Mouse (Mus musculus) embryonic facial prominence, embryonic 12.5 days (tissue): ENCODE data around the gene Klc1. TPM values are rescaled to one million over a fixed set of nuclear protein-coding genes. Genes with fewer than 3 reads are reported as not detected.

Source experiments
- ATAC-seq: fragments of 200-750 bp; cut with Nextera tagmentation; 2 replicates; pipeline ENCODE4 v1.8.0; 2017; ENCODE audit not compliant: insufficient number of reproducible peaks, insufficient read depth, low FRiP score, low TSS enrichment
- H3K27ac ChIP-seq: fragments of 300-500 bp; sonication (generic); 2 replicates; pipeline ENCODE4 v1.5.1; 2016; ENCODE audit warnings: mild to moderate bottlenecking
- H3K27me3 ChIP-seq: fragments of 300-500 bp; sonication (generic); 2 replicates; pipeline ENCODE4 v1.6.1; 2016; ENCODE audit warnings: mild to moderate bottlenecking, moderate library complexity
- H3K36me3 ChIP-seq: fragments of 300-500 bp; sonication (generic); 2 replicates; pipeline ENCODE4 v1.6.1; 2016; ENCODE audit warnings: mild to moderate bottlenecking
- H3K4me1 ChIP-seq: fragments of 300-500 bp; sonication (generic); 2 replicates; pipeline ENCODE4 v1.6.1; 2016
- H3K4me2 ChIP-seq: fragments of 300-500 bp; sonication (generic); replicated peaks from 2 replicates; pipeline ENCODE4 v1.6.1; 2016; ENCODE audit warnings: mild to moderate bottlenecking, moderate library complexity
- H3K4me3 ChIP-seq: fragments of 300-500 bp; sonication (generic); 2 replicates; pipeline ENCODE4 v1.5.1; 2016; ENCODE audit warnings: mild to moderate bottlenecking
- H3K9ac ChIP-seq: fragments of 300-500 bp; sonication (generic); 2 replicates; pipeline ENCODE4 v1.6.1; 2016; ENCODE audit warnings: mild to moderate bottlenecking, moderate library complexity
- H3K9me3 ChIP-seq: fragments of 300-500 bp; sonication (generic); 2 replicates; pipeline ENCODE4 v1.6.1; 2016; ENCODE audit warnings: mild to moderate bottlenecking, moderate library complexity
- WGBS: fragments of 180-500 bp; shearing (Covaris S2); methylation state at CpG from one replicate; pipeline ENCODE4 v1.1.7; 2016; 5-methylcytosine and 5-hydroxymethylcytosine counted together
- polyA plus RNA-seq: library from polyadenylated mRNA; unstranded; fragments of >200 nt; fragmentation: Nextera tagmentation; extraction: Ambion mirVana; gene quantifications from 2 replicates; pipeline ENCODE4 v1.2.1, GENCODE M21; 2016

Gene Klc1
- polyA plus RNA-seq, 1 experiment from 2014 or later, result 149 TPM

DNA sequence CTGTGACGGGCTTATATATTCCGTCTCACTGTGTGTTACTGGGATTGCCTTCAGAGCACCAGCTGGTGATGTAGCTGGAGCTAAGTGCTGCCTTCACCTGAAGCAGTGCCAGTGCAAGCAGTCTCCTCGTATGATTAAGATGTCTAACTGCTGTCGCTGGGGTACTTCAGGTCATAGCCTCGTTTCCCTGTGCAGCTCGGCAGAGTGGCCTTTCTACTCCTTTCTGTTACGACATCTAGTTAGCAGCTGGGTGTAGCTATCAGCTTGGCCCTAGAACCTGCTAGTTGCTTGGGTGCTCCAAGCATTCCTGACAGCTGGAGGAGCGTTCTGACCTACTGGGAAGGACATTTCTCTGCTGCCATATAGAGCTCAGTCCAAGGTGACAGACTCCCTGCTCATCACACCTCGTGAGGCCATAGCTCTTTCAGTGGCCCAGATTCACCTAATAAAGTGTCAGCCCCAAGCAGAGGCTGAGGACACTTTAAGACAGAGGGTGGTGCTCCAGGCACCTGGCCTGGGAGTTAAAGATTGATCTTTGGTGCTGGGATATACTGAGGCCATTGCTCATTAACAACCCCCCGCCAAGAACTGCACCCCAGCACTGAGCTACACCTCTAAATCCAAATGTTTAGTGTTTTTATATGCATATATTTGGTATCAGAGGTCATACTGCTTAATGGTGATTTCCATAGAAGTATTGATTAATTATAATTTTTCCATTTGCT lies 42.0 kb downstream of the Klc1 start:
- H3K4me1 ChIP-seq, result no peaks in the 10 kb centered on the region
- no peak overlapping the region for H3K4me3 ChIP-seq
- H3K36me3 ChIP-seq, result peaks cover 84% of the 10 kb centered on the region
- no peak overlapping the region for H3K9ac ChIP-seq
- no peaks in the 10 kb centered on the region for H3K27me3 ChIP-seq
- 89% methylated on average over 10 of the region's 10 CpGs for WGBS
- ATAC-seq, result no peak
- H3K4me2 ChIP-seq, result no peak overlapping the region
- H3K9me3 ChIP-seq, result no peaks in the 10 kb centered on the region
- no peak overlapping the region for H3K27ac ChIP-seq

DNA sequence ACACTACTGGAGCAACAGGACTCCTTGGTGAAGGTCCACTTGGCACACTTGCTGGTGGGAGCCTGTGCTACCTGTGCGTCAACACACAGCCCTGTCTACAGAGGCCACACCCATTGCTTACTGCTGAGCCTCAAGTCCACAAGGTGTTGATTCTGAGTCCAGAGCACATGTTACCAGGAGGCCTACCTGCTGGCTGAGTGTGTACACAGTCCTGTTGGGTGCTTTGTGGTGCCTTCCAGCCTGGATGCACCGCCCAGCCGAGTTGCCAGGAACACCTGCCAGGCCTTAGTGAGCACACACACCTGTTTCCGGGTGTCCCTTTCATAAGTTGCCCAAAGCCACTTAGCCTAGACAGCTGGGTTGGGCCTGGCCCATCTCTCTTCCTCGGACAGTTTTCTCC lies 44.9 kb downstream of the Klc1 start:
- Histone ChIP-seq H3K4me2 (no peak overlapping the region), H3K4me1 (no peaks in the 10 kb centered on the region), H3K9ac (no peak overlapping the region), H3K4me3 (no peak overlapping the region), H3K36me3 (peaks cover 83% of the 10 kb centered on the region), H3K27me3 (no peaks in the 10 kb centered on the region), H3K9me3 (no peaks in the 10 kb centered on the region), H3K27ac (no peak overlapping the region)
- WGBS, result 88% methylated on average over 5 of the region's 5 CpGs
- no peak for ATAC-seq

DNA sequence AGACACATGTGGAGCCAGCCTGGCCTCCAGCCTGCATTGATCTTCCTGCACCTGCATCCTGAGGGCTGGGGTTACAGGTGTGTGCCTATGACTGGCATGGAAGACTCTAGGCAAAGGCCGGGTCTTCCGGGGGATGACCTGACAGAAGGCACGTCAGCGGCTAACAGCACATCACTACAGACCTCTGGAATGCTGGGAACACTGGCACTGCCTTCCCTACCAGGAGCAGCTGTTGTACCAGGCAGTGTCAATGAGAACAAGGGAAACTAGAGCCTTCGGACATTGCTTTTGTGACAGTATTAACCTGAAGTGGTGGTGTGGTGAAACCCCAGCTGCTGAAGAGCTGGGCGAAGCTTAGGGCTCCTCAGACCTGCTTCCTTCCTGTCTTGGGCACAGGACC lies 50.1 kb downstream of the Klc1 start:
- Histone ChIP-seq H3K4me2 (no peak overlapping the region), H3K9me3 (no peaks in the 10 kb centered on the region), H3K9ac (no peak overlapping the region), H3K27me3 (no peaks in the 10 kb centered on the region), H3K27ac (peak overlapping the region; percentile 52; the same call in 1 of the 2 replicates), H3K36me3 (peaks cover 50% of the 10 kb centered on the region), H3K4me3 (no peak overlapping the region), H3K4me1 (peaks cover 25% of the 10 kb centered on the region)
- 90% methylated on average over 6 of the region's 6 CpGs for WGBS
- ATAC-seq, result no peak

DNA sequence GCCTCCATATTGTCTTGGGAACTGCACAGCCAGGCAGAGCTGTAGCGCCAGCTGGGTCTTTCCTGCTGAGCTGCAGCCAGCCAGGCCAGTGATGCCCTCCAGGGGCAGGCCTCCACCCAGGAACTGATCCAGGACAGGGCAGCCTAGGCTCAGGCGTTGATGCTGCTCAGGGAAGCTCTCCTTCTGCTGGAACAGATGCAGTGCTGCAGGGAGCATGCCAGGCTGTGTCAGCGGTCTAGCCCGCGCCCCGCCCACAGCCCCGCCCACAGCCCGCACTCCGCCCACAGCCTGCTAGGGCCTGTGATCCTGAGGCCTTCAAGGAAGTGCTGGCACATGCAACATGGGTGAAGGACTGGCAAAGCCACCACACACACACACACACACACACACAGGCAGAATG lies 51.1 kb downstream of the Klc1 start:
- Histone ChIP-seq H3K27ac (peak overlapping the region; percentile 52), H3K36me3 (peaks cover 40% of the 10 kb centered on the region), H3K9me3 (no peaks in the 10 kb centered on the region), H3K27me3 (no peaks in the 10 kb centered on the region), H3K4me1 (peaks cover 26% of the 10 kb centered on the region), H3K4me3 (no peak overlapping the region), H3K9ac (no peak overlapping the region), H3K4me2 (peak overlapping the region; percentile 14; the same call in 1 of the 2 replicates)
- 3% methylated on average over 9 of the region's 9 CpGs for WGBS
- 0 out of 2 replicates have a peak, but pooled peaks have one; percentile 10 for ATAC-seq

DNA sequence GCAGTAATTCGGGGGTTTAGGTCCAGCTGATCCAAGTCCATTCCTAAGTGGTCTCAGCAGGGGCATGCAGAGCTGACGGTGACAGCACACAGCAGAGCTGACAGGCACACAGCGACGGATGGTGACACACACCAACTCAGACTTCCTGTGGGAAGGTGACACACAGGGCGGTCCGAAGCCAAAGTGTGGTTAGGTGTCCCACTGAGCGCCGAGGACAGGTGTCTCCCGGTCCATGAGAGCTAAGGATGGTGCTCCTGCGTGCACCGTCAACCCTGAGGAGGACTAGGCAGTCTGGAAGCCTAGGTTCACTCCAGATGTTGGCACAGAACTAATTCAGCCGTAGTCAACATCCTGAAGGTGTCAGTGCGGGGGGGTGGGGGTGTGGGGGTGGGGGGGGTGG lies 53.4 kb downstream of the Klc1 start:
- no peak overlapping the region for H3K9ac ChIP-seq
- H3K4me2 ChIP-seq, result no peak overlapping the region
- no peaks in the 10 kb centered on the region for H3K9me3 ChIP-seq
- peaks cover 18% of the 10 kb centered on the region for H3K36me3 ChIP-seq
- no peak overlapping the region for H3K27ac ChIP-seq
- H3K27me3 ChIP-seq, result no peaks in the 10 kb centered on the region
- H3K4me3 ChIP-seq, result no peak overlapping the region
- 88% methylated on average over 13 of the region's 13 CpGs for WGBS
- no peak for ATAC-seq
- H3K4me1 ChIP-seq, result peaks cover 47% of the 10 kb centered on the region

DNA sequence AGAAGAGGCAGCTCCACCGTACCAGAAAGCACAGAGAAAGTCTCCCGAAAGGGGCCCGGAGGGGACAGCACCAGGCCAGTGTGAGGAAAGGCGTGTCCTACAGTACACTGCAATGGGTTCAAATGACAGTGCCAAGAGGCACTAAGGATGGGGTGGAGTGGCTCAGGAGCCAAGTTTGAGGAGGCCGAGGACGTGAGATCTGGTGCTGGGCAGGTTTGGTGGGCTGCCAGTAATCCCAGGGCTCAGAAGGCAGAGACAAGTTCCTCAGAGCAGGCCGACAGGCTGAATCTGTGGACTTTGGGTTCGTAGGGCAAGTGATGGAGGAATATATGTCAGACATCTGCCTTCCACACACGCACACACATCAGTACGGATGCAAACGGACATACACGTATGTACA lies 54.0 kb downstream of the Klc1 start:
- H3K4me1 ChIP-seq, result peaks cover 49% of the 10 kb centered on the region
- H3K36me3 ChIP-seq, result peaks cover 13% of the 10 kb centered on the region
- H3K9ac ChIP-seq, result peak overlapping the region; percentile 72

DNA sequence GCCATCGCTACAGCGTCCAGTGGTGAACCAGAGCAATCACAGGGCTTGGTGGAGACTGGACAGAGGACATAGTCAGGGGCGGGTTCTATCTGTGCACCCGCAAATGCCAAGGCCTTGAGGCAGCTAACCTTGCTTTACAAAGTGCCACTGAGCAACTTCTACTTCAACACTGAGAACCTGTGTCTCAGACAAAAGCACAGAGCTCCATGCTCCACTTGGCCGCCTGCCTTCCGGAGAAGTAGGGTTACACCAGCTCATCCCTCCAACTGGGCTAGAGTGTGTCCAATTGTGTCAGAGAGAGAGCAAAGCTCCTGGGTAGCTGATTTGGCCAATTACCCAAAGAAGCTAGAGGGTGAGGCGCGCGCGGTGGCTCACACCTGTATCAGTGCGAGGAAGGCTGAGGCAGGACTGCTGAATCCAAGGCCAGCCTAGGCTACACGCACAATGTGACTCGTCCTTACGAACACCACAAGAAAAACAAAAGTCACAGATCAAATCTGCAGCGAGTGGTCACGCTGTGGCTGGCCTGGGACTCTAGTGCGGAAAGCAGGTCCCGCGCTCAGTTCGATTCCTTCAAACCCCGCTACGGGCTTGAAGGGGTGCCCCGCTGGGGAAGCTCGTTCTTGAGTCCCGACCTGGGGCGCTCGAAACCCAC lies 54.6 kb downstream of the Klc1 start:
- H3K4me2 ChIP-seq, result peak overlapping the region; percentile 86
- ATAC-seq, result no peak
- peak overlapping the region; percentile 60 for H3K4me3 ChIP-seq
- peaks cover 7% of the 10 kb centered on the region; the same call in 1 of the 2 replicates for H3K36me3 ChIP-seq
- H3K27me3 ChIP-seq, result no peaks in the 10 kb centered on the region
- H3K27ac ChIP-seq, result no peak overlapping the region; the same call in 1 of the 2 replicates
- no peaks in the 10 kb centered on the region for H3K9me3 ChIP-seq
- peaks cover 49% of the 10 kb centered on the region for H3K4me1 ChIP-seq
- WGBS, result 5% methylated on average over 27 of the region's 27 CpGs
- H3K9ac ChIP-seq, result peak overlapping the region; percentile 72

More for the DNA sequence above, 54.0 kb downstream of the Klc1 start:
- Histone ChIP-seq H3K4me3 (peak overlapping the region; percentile 60), H3K4me2 (peak overlapping the region; percentile 86), H3K27me3 (no peaks in the 10 kb centered on the region), H3K27ac (no peak overlapping the region), H3K9me3 (no peaks in the 10 kb centered on the region)
- ATAC-seq, result no peak
- WGBS, result 69% methylated on average over 12 of the region's 12 CpGs

DNA sequence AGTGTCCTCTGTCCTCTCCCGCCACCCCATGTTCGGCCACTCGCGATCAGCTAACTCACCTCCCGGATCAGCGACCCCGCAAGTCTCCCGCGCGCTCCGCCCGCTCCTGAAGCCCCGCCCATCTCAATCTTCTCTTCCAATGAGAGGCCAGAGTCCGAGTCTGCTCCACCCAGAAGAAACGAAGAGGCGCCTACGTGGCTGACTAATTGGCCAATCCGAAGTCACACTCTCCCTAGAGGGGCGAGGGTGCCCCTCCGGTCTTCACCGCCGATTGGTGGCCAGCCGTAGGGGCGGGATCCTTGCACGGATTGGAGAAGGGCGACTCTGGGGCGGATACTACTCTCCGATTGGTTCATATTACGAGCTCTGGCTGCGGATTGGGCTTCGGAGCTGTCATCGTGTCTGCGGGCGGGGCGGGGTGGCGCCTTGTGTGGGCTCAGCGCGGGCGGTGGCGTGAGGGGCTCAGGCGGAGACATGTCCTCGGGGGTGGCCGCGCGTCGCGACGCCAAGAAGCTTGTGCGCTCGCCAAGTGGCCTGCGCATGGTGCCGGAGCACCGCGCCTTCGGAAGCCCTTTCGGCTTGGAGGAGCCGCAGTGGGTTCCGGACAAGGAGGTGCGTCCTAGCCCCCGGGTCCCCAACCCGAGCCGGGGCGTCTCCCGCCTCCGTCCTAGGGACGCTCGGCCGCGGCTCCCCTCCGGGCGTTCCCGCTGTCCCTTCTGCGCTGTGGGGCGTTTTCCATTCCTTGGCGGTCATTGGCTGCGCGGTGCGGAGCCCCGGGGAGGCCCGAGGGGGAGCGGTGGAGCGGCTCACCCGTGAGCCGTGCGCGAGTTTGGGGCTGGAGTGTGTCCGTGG lies 55.3 kb downstream of the Klc1 start, which contains the start of the genes Xrcc3 and Zfyve21:
TSS of gene Xrcc3 (minus strand) at position 108 of the 852 bp plus-strand sequence.
TSS of gene Zfyve21 (plus strand) at position 405 of the 852 bp plus-strand sequence.
- Histone ChIP-seq H3K9me3 (no peaks in the 10 kb centered on the region), H3K9ac (peak within 1 kb of the TSS; percentile 82), H3K4me1 (peaks cover 54% of the 10 kb centered on the region), H3K27ac (peak within 1 kb of the TSS; percentile 91), H3K4me2 (peak within 1 kb of the TSS; percentile 86), H3K27me3 (no peaks in the 10 kb centered on the region), H3K36me3 (no peaks in the 10 kb centered on the region), H3K4me3 (peak within 1 kb of the TSS; percentile 83)
- under 1% methylated on average over 87 of the region's 87 CpGs for WGBS
- peak; percentile 99 for ATAC-seq

DNA sequence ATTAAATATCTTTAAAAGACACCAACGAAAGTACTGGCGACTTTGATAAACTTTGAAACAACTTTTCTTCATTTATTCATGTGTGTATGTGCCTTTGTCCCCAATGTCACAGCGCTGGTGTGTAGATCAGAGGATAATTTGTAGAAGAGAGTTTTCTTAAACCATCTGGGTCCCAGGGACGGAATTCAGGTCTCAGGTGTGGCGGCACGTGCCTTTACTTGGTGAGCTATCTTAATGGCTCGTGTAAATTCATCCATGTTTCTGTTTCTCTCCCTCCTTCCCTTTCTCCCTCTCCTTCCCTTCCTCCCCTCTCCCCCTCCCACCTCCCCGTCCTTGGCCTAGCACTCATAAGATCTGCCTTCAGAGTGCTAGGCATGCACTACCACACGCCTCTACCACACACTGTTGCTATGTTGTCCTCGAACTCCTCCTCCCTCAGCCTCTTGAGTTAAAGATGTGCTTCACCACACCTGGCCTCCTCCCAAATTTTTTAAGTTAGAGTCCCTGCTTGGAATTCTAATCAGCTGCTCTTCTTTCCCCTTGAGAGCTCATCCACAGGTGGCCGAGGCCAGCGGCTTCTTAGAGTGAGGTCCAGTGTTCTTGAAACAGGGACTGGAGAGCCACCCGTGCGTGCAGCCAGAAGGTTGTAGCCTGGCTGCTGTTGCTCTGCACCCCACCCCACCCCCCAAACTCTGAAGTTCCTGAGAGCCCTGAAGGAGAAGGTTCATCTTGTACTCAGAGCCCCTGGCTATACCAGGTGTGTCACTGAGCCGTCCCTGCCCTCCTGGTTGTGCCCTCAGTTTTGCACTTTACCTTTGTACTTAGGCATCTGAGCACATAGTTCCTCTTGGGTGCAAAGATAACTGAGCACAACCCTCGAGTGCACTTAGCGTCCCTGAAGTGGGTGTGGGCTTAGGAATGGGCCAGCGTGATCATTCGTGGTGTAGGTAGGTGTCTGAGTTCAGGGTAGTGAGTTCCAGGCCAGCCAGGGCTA lies 56.4 kb downstream of the Klc1 start:
- Histone ChIP-seq H3K9me3 (no peaks in the 10 kb centered on the region), H3K9ac (peak overlapping the region; percentile 82), H3K4me2 (peak overlapping the region; percentile 68), H3K27me3 (no peaks in the 10 kb centered on the region), H3K36me3 (no peaks in the 10 kb centered on the region), H3K4me1 (peaks cover 45% of the 10 kb centered on the region), H3K4me3 (peak overlapping the region; percentile 83), H3K27ac (0 out of 2 replicates have a peak overlapping the region, but pooled peaks have one; percentile 91)
- WGBS, result 25% methylated on average over 19 of the region's 19 CpGs
- no peak for ATAC-seq

DNA sequence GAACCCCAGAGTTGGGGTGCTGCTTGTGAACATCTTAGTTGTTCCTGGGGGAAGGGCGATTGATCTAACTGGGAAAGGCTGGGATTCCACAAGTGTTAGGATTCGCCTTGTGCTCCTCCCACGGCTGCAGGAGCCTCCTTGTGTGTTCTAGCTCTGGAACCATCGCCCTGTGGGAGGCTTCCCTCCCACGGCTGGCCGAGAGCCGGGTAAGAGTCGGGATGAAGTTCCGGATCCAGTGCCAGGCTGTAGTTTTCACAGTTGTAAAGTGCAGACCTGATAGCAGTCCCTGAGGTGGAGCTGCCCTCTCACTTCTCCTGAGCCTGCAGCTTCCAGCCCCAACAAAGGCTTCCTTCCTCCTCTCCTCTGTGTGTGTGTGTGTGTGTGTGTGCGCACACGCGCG lies 57.9 kb downstream of the Klc1 start:
- peak overlapping the region; percentile 6; the same call in 1 of the 2 replicates for H3K27ac ChIP-seq
- no peak for ATAC-seq
- peak overlapping the region; percentile 68 for H3K4me2 ChIP-seq
- H3K4me1 ChIP-seq, result peaks cover 44% of the 10 kb centered on the region
- H3K9me3 ChIP-seq, result no peaks in the 10 kb centered on the region
- 68% methylated on average over 13 of the region's 13 CpGs for WGBS
- H3K9ac ChIP-seq, result no peak overlapping the region
- H3K4me3 ChIP-seq, result 0 out of 2 replicates have a peak overlapping the region, but pooled peaks have one; percentile 10
- no peaks in the 10 kb centered on the region for H3K27me3 ChIP-seq
- no peaks in the 10 kb centered on the region for H3K36me3 ChIP-seq
